Mouse (Mus musculus): ENCODE measurements at regions not wholly inside any gene's neighbourhood (a gene's known extent, or its start where the extent isn't known, plus 50 kb on each side); places are given as distances from the start of the nearest gene placed in this dataset.

- no peaks in the 10 kb centered on the region for H3K36me3 ChIP-seq (replicated peaks in 1 of 2; ENCODE audit: control insufficient read depth in 1 of 2, insufficient read depth in 1 of 2, low read length in 1 of 2)
- no peak overlapping the region for H3K9ac ChIP-seq (ENCODE audit: insufficient read depth, low read depth)
- H3K27ac ChIP-seq (ENCODE audit: insufficient read depth, low read depth): no peak overlapping the region
- no peak for TF ChIP-seq MAZ (IDR thresholded peaks at IDR 0.05; ENCODE audit: low read depth, low read length)
- no peak for TF ChIP-seq SIN3A (IDR thresholded peaks at IDR 0.05; ENCODE audit: low read length)
- no peak for TF ChIP-seq JUN (IDR thresholded peaks at IDR 0.05; ENCODE audit: insufficient read depth, low read depth, low read length)
- TF ChIP-seq POLR2A (IDR thresholded peaks at IDR 0.05; ENCODE audit: low read depth, low read length): no peak
- TF ChIP-seq SMC3 (IDR thresholded peaks at IDR 0.05; ENCODE audit: low read depth, low read length): no peak
- no peak for TF ChIP-seq MXI1 (IDR thresholded peaks at IDR 0.05; ENCODE audit: low read depth, low read length)
- TF ChIP-seq GABPA (IDR thresholded peaks at IDR 0.05; ENCODE audit: insufficient replicate concordance, low read depth, low read length): no peak
- no peak for TF ChIP-seq ELF1 (IDR thresholded peaks at IDR 0.05; ENCODE audit: low read depth, low read length)
- no peak for TF ChIP-seq USF2 (conservative IDR thresholded peaks at IDR 0.05; ENCODE audit: low read depth, low read length)
- no peak for TF ChIP-seq HCFC1 (IDR thresholded peaks at IDR 0.05; ENCODE audit: low read depth, low read length)
- TF ChIP-seq CHD1 (IDR thresholded peaks at IDR 0.05; ENCODE audit: low read depth, low read length): no peak
- no peak for TF ChIP-seq NRF1 (IDR thresholded peaks at IDR 0.05; ENCODE audit: low read depth, low read length)
- no peak for TF ChIP-seq JUND (conservative IDR thresholded peaks at IDR 0.05; ENCODE audit: low read depth, low read length)
- dilution Hi-C loops (cut with MboI; ENCODE audit: extremely low pct_ligation_motif_present, extremely low pct_unique_long_range_greater_than_20kb, low sequenced_read_pairs): no loop called here
- in situ Hi-C loops (cut with MboI; ENCODE audit: low pct_ligation_motif_present, low pct_unique_long_range_greater_than_20kb, low sequenced_read_pairs): no loop called here
- no peaks in the 10 kb centered on the region for H3K27me3 ChIP-seq (replicated peaks)
- no peaks in the 10 kb centered on the region for H3K4me1 ChIP-seq (ENCODE audit: control insufficient read depth in 1 of 2, insufficient read depth in 2 of 2)
- no peak for DNase-seq (ENCODE audit: extremely low read depth)
- H3K4me2 ChIP-seq (ENCODE audit: insufficient read depth, low read depth, poor library complexity, severe bottlenecking): no peak overlapping the region
- H3K4me3 ChIP-seq (replicated peaks in 1 of 3; ENCODE audit: low read depth in 2 of 3, low read length in 2 of 3, poor library complexity in 1 of 3): no peak overlapping the region
- H3K9me3 ChIP-seq (replicated peaks; ENCODE audit: low read length): peaks cover 29% of the 10 kb centered on the region
- H3K79me2 ChIP-seq (replicated peaks; ENCODE audit: control insufficient read depth, extremely low read depth, insufficient read depth, poor library complexity, severe bottlenecking): no peaks in the 10 kb centered on the region
Observed at GRCm38 (mm10) chr3:18339189-18339588, 391.0 kb downstream of the Cypt12 start.

- no peaks in the 10 kb centered on the region for H3K79me2 ChIP-seq (replicated peaks; ENCODE audit: control insufficient read depth, extremely low read depth, insufficient read depth, poor library complexity, severe bottlenecking)
- no peaks in the 10 kb centered on the region for H3K36me3 ChIP-seq (replicated peaks in 1 of 2; ENCODE audit: control insufficient read depth in 1 of 2, insufficient read depth in 1 of 2, low read length in 1 of 2)
- dilution Hi-C loops (cut with MboI; ENCODE audit: extremely low pct_ligation_motif_present, extremely low pct_unique_long_range_greater_than_20kb, low sequenced_read_pairs) (no loop called here), in situ Hi-C loops (cut with MboI; ENCODE audit: low pct_ligation_motif_present, low pct_unique_long_range_greater_than_20kb, low sequenced_read_pairs) (no loop called here)
- H3K9ac ChIP-seq (ENCODE audit: insufficient read depth, low read depth): no peak overlapping the region
- H3K4me1 ChIP-seq (ENCODE audit: control insufficient read depth in 1 of 2, insufficient read depth in 2 of 2): no peaks in the 10 kb centered on the region
- H3K27me3 ChIP-seq (replicated peaks): no peaks in the 10 kb centered on the region
- H3K9me3 ChIP-seq (replicated peaks; ENCODE audit: low read length): peaks cover 12% of the 10 kb centered on the region
- H3K27ac ChIP-seq (ENCODE audit: insufficient read depth, low read depth): no peak overlapping the region
- TF ChIP-seq MAFK (IDR thresholded peaks at IDR 0.05; ENCODE audit: insufficient replicate concordance, low read length): no peak
- TF ChIP-seq KAT2A (IDR thresholded peaks at IDR 0.05; ENCODE audit: insufficient replicate concordance, low read length): no peak
- no peak for TF ChIP-seq ELF1 (IDR thresholded peaks at IDR 0.05; ENCODE audit: low read depth, low read length)
- TF ChIP-seq MAZ (IDR thresholded peaks at IDR 0.05; ENCODE audit: low read depth, low read length): no peak
- TF ChIP-seq ZMIZ1 (IDR thresholded peaks at IDR 0.05; ENCODE audit: low read depth, low read length): no peak
- TF ChIP-seq IRF4 (IDR thresholded peaks at IDR 0.05; ENCODE audit: low read depth, low read length): no peak
- no peak for TF ChIP-seq MYC (IDR thresholded peaks at IDR 0.05; ENCODE audit: low read depth, low read length)
- TF ChIP-seq CTCF (conservative IDR thresholded peaks at IDR 0.05 in 1 of 2, IDR thresholded peaks at IDR 0.05 in 1 of 2; ENCODE audit: low read depth in 2 of 2, low read length in 2 of 2): no peak
- TF ChIP-seq SMC3 (IDR thresholded peaks at IDR 0.05; ENCODE audit: low read depth, low read length): no peak
- TF ChIP-seq ZC3H11A (IDR thresholded peaks at IDR 0.05; ENCODE audit: low read depth, low read length): no peak
- TF ChIP-seq USF2 (conservative IDR thresholded peaks at IDR 0.05; ENCODE audit: low read depth, low read length): no peak
- no peak for DNase-seq (ENCODE audit: extremely low read depth)
- H3K4me2 ChIP-seq (ENCODE audit: insufficient read depth, low read depth, poor library complexity, severe bottlenecking): no peak overlapping the region
- H3K4me3 ChIP-seq (replicated peaks in 1 of 3; ENCODE audit: low read depth in 2 of 3, low read length in 2 of 3, poor library complexity in 1 of 3): no peak overlapping the region
Observed at GRCm38 (mm10) chr3:18341757-18342156, 393.5 kb downstream of the Cypt12 start.

Data from CH12.LX (cell line).